Comparison of ENCODE assay signal across 11 mouse cellular contexts in genomic region chr10:81332277-81332676, GRCm38 (mm10). TPM values are rescaled to one million over a fixed set of nuclear protein-coding genes. Genes with fewer than 3 reads are reported as not detected.
DNase-seq lines count a peak whose midpoint lies in the region; ATAC-seq and TF ChIP-seq lines count a peak whose summit lies in the region.
"Had no signal": no experiment of that assay in that cellular context is flagged by ENCODE, and none has a peak within 500 bp of the region (broad histone marks: within the 10 kb centered on the region; RNA-seq: fewer than 3 reads in every experiment).

No protein-coding gene starts in this region.

- H3K9ac ChIP-seq in hindbrain, postnatal 0 days (replicated peaks; ENCODE audit: low read length) = no peak overlapping the region
- no peak overlapping the region for H3K9ac ChIP-seq in intestine, postnatal 0 days (ENCODE audit: low read depth, low read length)

- TF ChIP-seq CTCF in hindbrain, postnatal 0 days (IDR thresholded peaks at IDR 0.05; ENCODE audit: low read depth) = no peak
- no peak for TF ChIP-seq CTCF in testis, adult 2 months (IDR thresholded peaks at IDR 0.05; ENCODE audit: control insufficient read depth, insufficient read depth, insufficient replicate concordance, low read depth, low read length)
- TF ChIP-seq CTCF in intestine, postnatal 0 days (IDR thresholded peaks at IDR 0.05; ENCODE audit: low read depth) = no peak

- peak overlapping the region; percentile 38 for H3K4me3 ChIP-seq in hindbrain, embryonic 10.5 days
- no peak overlapping the region for H3K4me3 ChIP-seq in hindbrain, postnatal 0 days (ENCODE audit: low read length)
- H3K4me3 ChIP-seq in testis, adult 2 months (ENCODE audit: control insufficient read depth, low read depth, low read length) = peak overlapping the region; percentile 53
- H3K4me3 ChIP-seq in intestine, postnatal 0 days (ENCODE audit: low read depth, low read length) = peak overlapping the region; percentile 5; the same call in 1 of the 2 replicates

- 10% methylated on average over 29 of the region's 29 CpGs for WGBS in hindbrain, embryonic 10.5 days
- WGBS in hindbrain, postnatal 0 days = 16% methylated on average over 29 of the region's 29 CpGs
- 37% methylated on average over 29 of the region's 29 CpGs for WGBS in intestine, postnatal 0 days

- H3K4me2 ChIP-seq in hindbrain, postnatal 0 days (ENCODE audit: low read depth, low read length) = no peak overlapping the region
- 0 out of 2 replicates have a peak overlapping the region, but pooled peaks have one; percentile 24 for H3K4me2 ChIP-seq in intestine, postnatal 0 days (replicated peaks; ENCODE audit: low read depth)

- peak overlapping the region; percentile 31; the same call in 1 of the 2 replicates for H3K27ac ChIP-seq in hindbrain, embryonic 10.5 days
- no peak overlapping the region for H3K27ac ChIP-seq in hindbrain, postnatal 0 days
- no peak overlapping the region for H3K27ac ChIP-seq in testis, adult 2 months (ENCODE audit: control insufficient read depth, insufficient read depth, low read depth, low read length)
- no peak overlapping the region for H3K27ac ChIP-seq in intestine, postnatal 0 days (ENCODE audit: low read depth, low read length)

- ATAC-seq in hindbrain, postnatal 0 days = no peak
- ATAC-seq in intestine, postnatal 0 days = no peak

- peaks cover 60% of the 10 kb centered on the region for H3K27me3 ChIP-seq in hindbrain, embryonic 10.5 days (ENCODE audit: insufficient read depth, poor library complexity, severe bottlenecking)
- H3K27me3 ChIP-seq in hindbrain, postnatal 0 days (ENCODE audit: insufficient read depth, low read length) = no peaks in the 10 kb centered on the region
- H3K27me3 ChIP-seq in testis, adult 2 months (ENCODE audit: control insufficient read depth, insufficient read depth, low read length) = no peaks in the 10 kb centered on the region
- peaks cover 14% of the 10 kb centered on the region for H3K27me3 ChIP-seq in intestine, postnatal 0 days (replicated peaks; ENCODE audit: control insufficient read depth, insufficient read depth, low read length)

- peaks cover 66% of the 10 kb centered on the region for H3K4me1 ChIP-seq in hindbrain, embryonic 10.5 days (replicated peaks)
- H3K4me1 ChIP-seq in hindbrain, postnatal 0 days (ENCODE audit: insufficient read depth, low read length) = 0 out of 2 replicates have a peak, but pooled peaks cover 7% of the 10 kb centered on the region
- peaks cover 20% of the 10 kb centered on the region for H3K4me1 ChIP-seq in testis, adult 2 months (ENCODE audit: control insufficient read depth, insufficient read depth, low read length)
- peaks cover 12% of the 10 kb centered on the region; the same call in 1 of the 2 replicates for H3K4me1 ChIP-seq in intestine, postnatal 0 days (replicated peaks; ENCODE audit: control insufficient read depth, insufficient read depth, low read length)

- no peak for TF ChIP-seq POLR2A in testis, adult 2 months (IDR thresholded peaks at IDR 0.05; ENCODE audit: control insufficient read depth, low read depth, low read length)

- H3K9me3 ChIP-seq in hindbrain, embryonic 10.5 days = no peaks in the 10 kb centered on the region
- no peaks in the 10 kb centered on the region for H3K9me3 ChIP-seq in hindbrain, postnatal 0 days (ENCODE audit: low read length)
- no peaks in the 10 kb centered on the region for H3K9me3 ChIP-seq in intestine, postnatal 0 days (ENCODE audit: control insufficient read depth)

- no peak for DNase-seq in hindbrain, embryonic 10.5 days (ENCODE audit: low spot score)
- DNase-seq in hindbrain, postnatal 0 days (ENCODE audit: low spot score) = no peak
- DNase-seq in testis, postnatal 10 days (ENCODE audit: low spot score) = no peak
- DNase-seq in right cerebral cortex, postnatal 14 days = no peak
- DNase-seq in thymus, adult 18-20 months = no peak
- DNase-seq: kidney, adult 18-20 months; lung, postnatal 36 days; right cerebral cortex, postnatal 4 days; thymus, postnatal 25 days had no signal

- H3K36me3 ChIP-seq in hindbrain, embryonic 10.5 days = peaks cover 17% of the 10 kb centered on the region
- H3K36me3 ChIP-seq in hindbrain, postnatal 0 days (ENCODE audit: insufficient read depth, low read length) = 0 out of 2 replicates have a peak, but pooled peaks cover under 1% of the 10 kb centered on the region
- H3K36me3 ChIP-seq in testis, adult 2 months (ENCODE audit: control insufficient read depth, insufficient read depth, low read length) = no peaks in the 10 kb centered on the region
- H3K36me3 ChIP-seq in intestine, postnatal 0 days (ENCODE audit: control insufficient read depth, insufficient read depth) = no peaks in the 10 kb centered on the region

RNA-seq across cellular contexts. Expression of gene Tbxa2r, which starts 3.7 kb away (rescaled TPM):
- 3.3 and 3.6 TPM in 2 replicates for polyA plus RNA-seq in hindbrain, embryonic 10.5 days (2016; fragmentation: Nextera tagmentation; extraction: Ambion mirVana)
- total RNA-seq in hindbrain, postnatal 0 days (2014; rRNA removed) = 2.6 TPM in 2 replicates
- polyA plus RNA-seq in hindbrain, postnatal 0 days (2015; fragmentation: Nextera tagmentation; extraction: Ambion mirVana) = 4.0 and 4.3 TPM in 2 replicates
- 0.47 and 0.91 TPM in 2 replicates for polyA plus RNA-seq in testis, adult 2 months (2012; rRNA removed)
- polyA plus RNA-seq in intestine, postnatal 0 days (2015; fragmentation: Nextera tagmentation; extraction: Ambion mirVana) = 9.8 and 10.7 TPM in 2 replicates

RNA-seq across cellular contexts. Expression of gene Gipc3, which starts 10.8 kb away (rescaled TPM):
- polyA plus RNA-seq in hindbrain, embryonic 10.5 days (2016; fragmentation: Nextera tagmentation; extraction: Ambion mirVana) = not detected in 2 replicates
- 0.16 TPM in 1 of 2 replicates, not detected in the other for total RNA-seq in hindbrain, postnatal 0 days (2014; rRNA removed)
- not detected in 2 replicates for polyA plus RNA-seq in hindbrain, postnatal 0 days (2015; fragmentation: Nextera tagmentation; extraction: Ambion mirVana)
- polyA plus RNA-seq in testis, adult 2 months (2012; rRNA removed) = 3.3 and 4.1 TPM in 2 replicates
- 0.04 and 0.08 TPM in 2 replicates for polyA plus RNA-seq in intestine, postnatal 0 days (2015; fragmentation: Nextera tagmentation; extraction: Ambion mirVana)

RNA-seq across cellular contexts. Expression of gene Cactin, which starts 11.4 kb away (rescaled TPM):
- 53.2 and 58.8 TPM in 2 replicates for polyA plus RNA-seq in hindbrain, embryonic 10.5 days (2016; fragmentation: Nextera tagmentation; extraction: Ambion mirVana)
- total RNA-seq in hindbrain, postnatal 0 days (2014; rRNA removed) = 24.3 and 46.2 TPM in 2 replicates
- 19.6 and 20.2 TPM in 2 replicates for polyA plus RNA-seq in hindbrain, postnatal 0 days (2015; fragmentation: Nextera tagmentation; extraction: Ambion mirVana)
- polyA plus RNA-seq in testis, adult 2 months (2012; rRNA removed) = 13.4 and 16.5 TPM in 2 replicates
- 14.7 and 15.0 TPM in 2 replicates for polyA plus RNA-seq in intestine, postnatal 0 days (2015; fragmentation: Nextera tagmentation; extraction: Ambion mirVana)

RNA-seq across cellular contexts. Expression of gene Hmg20b, which starts 18.0 kb away (rescaled TPM):
- 111 and 128 TPM in 2 replicates for polyA plus RNA-seq in hindbrain, embryonic 10.5 days (2016; fragmentation: Nextera tagmentation; extraction: Ambion mirVana)
- total RNA-seq in hindbrain, postnatal 0 days (2014; rRNA removed) = 20.8 and 28.5 TPM in 2 replicates
- polyA plus RNA-seq in hindbrain, postnatal 0 days (2015; fragmentation: Nextera tagmentation; extraction: Ambion mirVana) = 36.8 and 41.1 TPM in 2 replicates
- polyA plus RNA-seq in testis, adult 2 months (2012; rRNA removed) = 23.0 and 27.7 TPM in 2 replicates
- 99.8 and 111 TPM in 2 replicates for polyA plus RNA-seq in intestine, postnatal 0 days (2015; fragmentation: Nextera tagmentation; extraction: Ambion mirVana)

RNA-seq across cellular contexts. Expression of gene Mfsd12, which starts 25.0 kb away (rescaled TPM):
- polyA plus RNA-seq in hindbrain, embryonic 10.5 days (2016; fragmentation: Nextera tagmentation; extraction: Ambion mirVana) = 9.2 and 12.9 TPM in 2 replicates
- 34.4 and 38.1 TPM in 2 replicates for total RNA-seq in hindbrain, postnatal 0 days (2014; rRNA removed)
- polyA plus RNA-seq in hindbrain, postnatal 0 days (2015; fragmentation: Nextera tagmentation; extraction: Ambion mirVana) = 13.6 TPM in 2 replicates
- polyA plus RNA-seq in testis, adult 2 months (2012; rRNA removed) = 33.1 and 39.7 TPM in 2 replicates
- polyA plus RNA-seq in intestine, postnatal 0 days (2015; fragmentation: Nextera tagmentation; extraction: Ambion mirVana) = 29.6 and 32.8 TPM in 2 replicates
